Mouse (Mus musculus): Measurements from ENCODE around the gene Pet100. TPM values are rescaled to one million over a fixed set of nuclear protein-coding genes. Genes with fewer than 3 reads are reported as not detected.

The Pet100 gene
- polyA plus RNA-seq, 1 experiment from 2014 or later, result 91.7 TPM

Other genes starting within 250 kb of the Pet100 start
- 9.0 and 10.8 TPM in 2 replicates for gene Arhgef18, start 228.5 kb upstream of the Pet100 start, polyA plus RNA-seq (2014; fragmentation: Nextera tagmentation; extraction: Ambion mirVana)
- gene Pex11g, start 153.9 kb upstream of the Pet100 start, polyA plus RNA-seq (2014; fragmentation: Nextera tagmentation; extraction: Ambion mirVana), result 2.9 TPM in 2 replicates
- gene Tex45, start 150.7 kb upstream of the Pet100 start, polyA plus RNA-seq (2014; fragmentation: Nextera tagmentation; extraction: Ambion mirVana), result 0.20 TPM in 1 of 2 replicates, not detected in the other
- 29.9 and 36.8 TPM in 2 replicates for gene Zfp358, start 128.4 kb upstream of the Pet100 start, polyA plus RNA-seq (2014; fragmentation: Nextera tagmentation; extraction: Ambion mirVana)
- 50.3 and 56.0 TPM in 2 replicates for gene Mcoln1, start 121.1 kb upstream of the Pet100 start, polyA plus RNA-seq (2014; fragmentation: Nextera tagmentation; extraction: Ambion mirVana)
- gene Pnpla6, start 106.2 kb upstream of the Pet100 start, polyA plus RNA-seq (2014; fragmentation: Nextera tagmentation; extraction: Ambion mirVana), result 17.9 and 20.7 TPM in 2 replicates
- 4.8 and 5.6 TPM in 2 replicates for gene C330021F23Rik, start 53.6 kb upstream of the Pet100 start, polyA plus RNA-seq (2014; fragmentation: Nextera tagmentation; extraction: Ambion mirVana)
- 13.7 and 14.5 TPM in 2 replicates for gene Camsap3, start 34.3 kb upstream of the Pet100 start, polyA plus RNA-seq (2014; fragmentation: Nextera tagmentation; extraction: Ambion mirVana)
- 61.6 and 68.3 TPM in 2 replicates for gene Xab2, start 232 bp upstream of the Pet100 start, polyA plus RNA-seq (2014; fragmentation: Nextera tagmentation; extraction: Ambion mirVana)
- gene Pcp2, start 4.0 kb downstream of the Pet100 start, polyA plus RNA-seq (2014; fragmentation: Nextera tagmentation; extraction: Ambion mirVana), result not detected in 2 replicates
- gene Stxbp2, start 9.4 kb downstream of the Pet100 start, polyA plus RNA-seq (2014; fragmentation: Nextera tagmentation; extraction: Ambion mirVana), result 17.3 and 25.2 TPM in 2 replicates
- gene Retn, start 34.2 kb downstream of the Pet100 start, polyA plus RNA-seq (2014; fragmentation: Nextera tagmentation; extraction: Ambion mirVana), result not detected in 2 replicates
- gene Mcemp1, start 44.2 kb downstream of the Pet100 start, polyA plus RNA-seq (2014; fragmentation: Nextera tagmentation; extraction: Ambion mirVana), result not detected in 2 replicates
- gene Fcor, start 50.8 kb downstream of the Pet100 start, polyA plus RNA-seq (2014; fragmentation: Nextera tagmentation; extraction: Ambion mirVana), result 7.9 and 11.3 TPM in 2 replicates
- 37.0 and 43.6 TPM in 2 replicates for gene Trappc5, start 54.8 kb downstream of the Pet100 start, polyA plus RNA-seq (2014; fragmentation: Nextera tagmentation; extraction: Ambion mirVana)
- 0.11 and 0.24 TPM in 2 replicates for gene Fcer2a, start 72.6 kb downstream of the Pet100 start, polyA plus RNA-seq (2014; fragmentation: Nextera tagmentation; extraction: Ambion mirVana)
- 0.26 TPM in 1 of 2 replicates, not detected in the other for gene Clec4g, start 99.1 kb downstream of the Pet100 start, polyA plus RNA-seq (2014; fragmentation: Nextera tagmentation; extraction: Ambion mirVana)
- not detected in 2 replicates for gene Cd209a, start 127.4 kb downstream of the Pet100 start, polyA plus RNA-seq (2014; fragmentation: Nextera tagmentation; extraction: Ambion mirVana)
- not detected in 2 replicates for gene Cd209e, start 232.8 kb downstream of the Pet100 start, polyA plus RNA-seq (2014; fragmentation: Nextera tagmentation; extraction: Ambion mirVana)